Mouse (Mus musculus) CH12.LX (cell line): Measurements from ENCODE around the gene Lrrc75a. TPM values are rescaled to one million over a fixed set of nuclear protein-coding genes. Genes with fewer than 3 reads are reported as not detected.
A peak's percentile ranks its signal among the peaks of the same experiment; 100 is the strongest.

Experiments
- DNase-seq: peaks from one replicate; pipeline ENCODE4 v3.0.0-alpha.2; 2013; ENCODE audit errors: extremely low read depth
- H3K27ac ChIP-seq: 2 replicates; pipeline ENCODE4 v1.5.1; 2012; ENCODE audit warnings: low read depth, mild to moderate bottlenecking, control low read depth, moderate library complexity; ENCODE audit not compliant: insufficient read depth
- H3K27me3 ChIP-seq: replicated peaks from 2 replicates; pipeline ENCODE3; 2012; ENCODE audit warnings: inconsistent platforms
- H3K36me3 ChIP-seq, 2 experiments: replicated peaks in 1 of 2; 2 replicates each; pipeline versions ENCODE3 to v1.6.1; 2012; ENCODE audit warnings: inconsistent platforms in 1 of 2, low read length in 1 of 2, mild to moderate bottlenecking in 1 of 2, mixed read lengths in 1 of 2, moderate library complexity in 1 of 2; ENCODE audit not compliant: control insufficient read depth in 1 of 2, insufficient read depth in 1 of 2
- H3K4me1 ChIP-seq, 2 experiments: 2 replicates each; pipeline ENCODE4 v1.6.1; 2012; ENCODE audit warnings: inconsistent platforms in 1 of 2, moderate library complexity in 1 of 2; ENCODE audit not compliant: insufficient read depth in 2 of 2, control insufficient read depth in 1 of 2
- H3K4me2 ChIP-seq: 2 replicates; pipeline ENCODE4 v1.6.1; 2012; ENCODE audit warnings: low read depth, mild to moderate bottlenecking, control low read depth; ENCODE audit not compliant: poor library complexity, insufficient read depth, severe bottlenecking
- H3K4me3 ChIP-seq, 3 experiments: fragments of 150-350 bp in 1 of 3; sonication (generic) in 1 of 3; replicated peaks in 1 of 3; 2 replicates each; pipeline versions ENCODE3 to v1.5.1; 2011 to 2012; ENCODE audit warnings: low read depth in 2 of 3, low read length in 2 of 3, mild to moderate bottlenecking in 2 of 3, moderate library complexity in 2 of 3, control low read depth in 1 of 3, improper control_type of control experiment in 1 of 3, inconsistent platforms in 1 of 3, mixed read lengths in 1 of 3; ENCODE audit not compliant: poor library complexity in 1 of 3
- H3K79me2 ChIP-seq: replicated peaks from 2 replicates; pipeline ENCODE4 v1.6.1; 2012; ENCODE audit warnings: mild to moderate bottlenecking, moderate library complexity; ENCODE audit not compliant: control insufficient read depth, poor library complexity, insufficient read depth, severe bottlenecking; ENCODE audit errors: extremely low read depth
- H3K9ac ChIP-seq: 2 replicates; pipeline ENCODE4 v1.6.1; 2012; ENCODE audit warnings: low read depth, mild to moderate bottlenecking, control low read depth, moderate library complexity; ENCODE audit not compliant: insufficient read depth
- H3K9me3 ChIP-seq: replicated peaks from 2 replicates; pipeline ENCODE3; 2012; ENCODE audit warnings: low read length, inconsistent platforms, mixed read lengths
- BHLHE40 ChIP-seq: IDR thresholded peaks from 2 replicates; pipeline ENCODE4 v1.6.1; 2011; ENCODE audit warnings: mild to moderate bottlenecking, low read depth, low read length, improper control_type of control experiment
- CHD1 ChIP-seq: IDR thresholded peaks from 2 replicates; pipeline ENCODE4 v1.6.1; 2012; ENCODE audit warnings: low read depth, low read length, improper control_type of control experiment, inconsistent platforms
- CHD2 ChIP-seq: IDR thresholded peaks from 2 replicates; pipeline ENCODE4 v1.6.1; 2011; ENCODE audit warnings: low read length, improper control_type of control experiment
- CTCF ChIP-seq, 2 experiments: IDR thresholded peaks in 1 of 2; conservative IDR thresholded peaks in 1 of 2; 2 replicates each; pipeline ENCODE4 v1.5.1; 2011 to 2012; ENCODE audit warnings: low read depth in 2 of 2, low read length in 2 of 2, improper control_type of control experiment in 1 of 2, inconsistent platforms in 1 of 2, mild to moderate bottlenecking in 1 of 2, moderate library complexity in 1 of 2
- E2F4 ChIP-seq: IDR thresholded peaks from 2 replicates; pipeline ENCODE4 v1.6.1; 2011; ENCODE audit warnings: low read depth, low read length, improper control_type of control experiment; ENCODE audit not compliant: insufficient replicate concordance
- EP300 ChIP-seq: IDR thresholded peaks from 2 replicates; pipeline ENCODE4 v1.6.1; 2011; ENCODE audit warnings: low read length, improper control_type of control experiment
- ETS1 ChIP-seq: conservative IDR thresholded peaks from 2 replicates; pipeline ENCODE4 v1.6.1; 2012; ENCODE audit warnings: low read depth, mild to moderate bottlenecking, inconsistent platforms, low read length, improper control_type of control experiment, moderate library complexity
- GABPA ChIP-seq: IDR thresholded peaks from 2 replicates; pipeline ENCODE4 v1.6.1; 2012; ENCODE audit warnings: low read depth, low read length, improper control_type of control experiment, inconsistent platforms; ENCODE audit not compliant: insufficient replicate concordance
- HCFC1 ChIP-seq: IDR thresholded peaks from 2 replicates; pipeline ENCODE4 v1.6.1; 2012; ENCODE audit warnings: low read depth, mild to moderate bottlenecking, inconsistent platforms, low read length, improper control_type of control experiment
- IRF4 ChIP-seq: IDR thresholded peaks from 2 replicates; pipeline ENCODE4 v1.6.1; 2014; ENCODE audit warnings: low read depth, mild to moderate bottlenecking, inconsistent platforms, low read length, improper control_type of control experiment
- JUN ChIP-seq: IDR thresholded peaks from 2 replicates; pipeline ENCODE4 v1.6.1; 2011; ENCODE audit warnings: low read depth, mild to moderate bottlenecking, low read length, improper control_type of control experiment, moderate library complexity; ENCODE audit not compliant: insufficient read depth
- JUND ChIP-seq: conservative IDR thresholded peaks from 2 replicates; pipeline ENCODE4 v1.6.1; 2011; ENCODE audit warnings: low read depth, low read length, improper control_type of control experiment
- KAT2A ChIP-seq: IDR thresholded peaks from 2 replicates; pipeline ENCODE4 v1.6.1; 2012; ENCODE audit warnings: low read length, improper control_type of control experiment, inconsistent platforms; ENCODE audit not compliant: insufficient replicate concordance
- MAFK ChIP-seq: IDR thresholded peaks from 2 replicates; pipeline ENCODE4 v1.6.1; 2011; ENCODE audit warnings: low read length, improper control_type of control experiment; ENCODE audit not compliant: insufficient replicate concordance
- MAX ChIP-seq: IDR thresholded peaks from 2 replicates; pipeline ENCODE4 v1.6.1; 2011; ENCODE audit warnings: low read length, improper control_type of control experiment
- MAZ ChIP-seq: IDR thresholded peaks from 2 replicates; pipeline ENCODE4 v1.6.1; 2012; ENCODE audit warnings: low read depth, mild to moderate bottlenecking, inconsistent platforms, low read length, improper control_type of control experiment, moderate library complexity
- MXI1 ChIP-seq: IDR thresholded peaks from 2 replicates; pipeline ENCODE4 v1.6.1; 2011; ENCODE audit warnings: mild to moderate bottlenecking, low read depth, low read length, improper control_type of control experiment
- MYC ChIP-seq: IDR thresholded peaks from 2 replicates; pipeline ENCODE4 v1.6.1; 2011; ENCODE audit warnings: low read depth, mild to moderate bottlenecking, improper control_type of control experiment, low read length
- NELFE ChIP-seq: IDR thresholded peaks from 2 replicates; pipeline ENCODE4 v1.6.1; 2011; ENCODE audit warnings: low read depth, low read length, improper control_type of control experiment
- NRF1 ChIP-seq: IDR thresholded peaks from 2 replicates; pipeline ENCODE4 v1.6.1; 2014; ENCODE audit warnings: low read depth, mild to moderate bottlenecking, inconsistent platforms, low read length, improper control_type of control experiment, moderate library complexity
- PAX5 ChIP-seq: IDR thresholded peaks from 2 replicates; pipeline ENCODE4 v1.6.1; 2012; ENCODE audit warnings: low read length, inconsistent platforms, mixed read lengths
- POLR2A ChIP-seq: IDR thresholded peaks from 2 replicates; pipeline ENCODE4 v1.6.1; 2011; ENCODE audit warnings: low read depth, mild to moderate bottlenecking, improper control_type of control experiment, low read length
- POLR2AphosphoS2 ChIP-seq: IDR thresholded peaks from 2 replicates; pipeline ENCODE4 v1.6.1; 2011; ENCODE audit warnings: low read depth, low read length, improper control_type of control experiment
- RAD21 ChIP-seq: IDR thresholded peaks from 2 replicates; pipeline ENCODE4 v1.6.1; 2011; ENCODE audit warnings: low read depth, mild to moderate bottlenecking, low read length, improper control_type of control experiment, moderate library complexity
- SMC3 ChIP-seq: IDR thresholded peaks from 2 replicates; pipeline ENCODE4 v1.6.1; 2011; ENCODE audit warnings: low read depth, low read length, improper control_type of control experiment
- TBP ChIP-seq: conservative IDR thresholded peaks from 2 replicates; pipeline ENCODE4 v1.6.1; 2011; ENCODE audit warnings: low read depth, low read length, improper control_type of control experiment
- TCF12 ChIP-seq: IDR thresholded peaks from 2 replicates; pipeline ENCODE4 v1.6.1; 2014; ENCODE audit warnings: low read depth, mild to moderate bottlenecking, inconsistent platforms, low read length, improper control_type of control experiment
- UBTF ChIP-seq: IDR thresholded peaks from 2 replicates; pipeline ENCODE4 v1.6.1; 2012; ENCODE audit warnings: low read depth, mild to moderate bottlenecking, inconsistent platforms, low read length, improper control_type of control experiment, moderate library complexity
- USF1 ChIP-seq: IDR thresholded peaks from 2 replicates; pipeline ENCODE4 v1.6.1; 2014; ENCODE audit warnings: low read depth, mild to moderate bottlenecking, inconsistent platforms, low read length, improper control_type of control experiment
- USF2 ChIP-seq: conservative IDR thresholded peaks from 2 replicates; pipeline ENCODE4 v1.6.1; 2011; ENCODE audit warnings: low read depth, low read length, improper control_type of control experiment
- ZC3H11A ChIP-seq: IDR thresholded peaks from 2 replicates; pipeline ENCODE4 v1.6.1; 2012; ENCODE audit warnings: low read depth, mild to moderate bottlenecking, inconsistent platforms, low read length, improper control_type of control experiment
- ZKSCAN1 ChIP-seq: IDR thresholded peaks from 2 replicates; pipeline ENCODE4 v1.6.1; 2012; ENCODE audit warnings: low read depth, inconsistent platforms, low read length, improper control_type of control experiment, borderline replicate concordance
- ZMIZ1 ChIP-seq: IDR thresholded peaks from 2 replicates; pipeline ENCODE4 v1.6.1; 2012; ENCODE audit warnings: low read depth, mild to moderate bottlenecking, inconsistent platforms, low read length, improper control_type of control experiment
- ZNF384 ChIP-seq: IDR thresholded peaks from 2 replicates; pipeline ENCODE4 v1.6.1; 2012; ENCODE audit warnings: low read depth, low read length, improper control_type of control experiment, inconsistent platforms
- dilution Hi-C: fragments of 300-500 bp; cut with MboI; formaldehyde crosslinking; loops from 2 replicates; pipeline ENCODE4 v1.14.3; 2020; ENCODE audit warnings: low sequenced_read_pairs; ENCODE audit not compliant: extremely low pct_unique_long_range_greater_than_20kb, extremely low pct_ligation_motif_present
- in situ Hi-C: fragments of 300-500 bp; cut with MboI; formaldehyde crosslinking; loops from 3 replicates; pipeline ENCODE4 v1.14.3; 2019; ENCODE audit warnings: low sequenced_read_pairs, low pct_ligation_motif_present, low pct_unique_long_range_greater_than_20kb, mixed read lengths
- polyA plus RNA-seq: library from polyadenylated mRNA; unstranded; fragments of >175 nt; gene quantifications from 2 replicates; pipeline ENCODE4 v1.2.1, GENCODE M21; 2012; ENCODE audit warnings: low read depth; ENCODE audit not compliant: insufficient read length
- total RNA-seq, 2 experiments: library from RNA; depleted of rRNA; stranded (reverse); fragments of 300-350 nt in 1 of 2; fragments of >200 nt in 1 of 2; gene quantifications; 2 replicates each; pipeline ENCODE4 v1.2.3; 2012 to 2014

Lrrc75a gene
- total and polyA plus RNA-seq, 3 experiments, result 1.3 to 12.6 (median 1.8) TPM

DNA sequence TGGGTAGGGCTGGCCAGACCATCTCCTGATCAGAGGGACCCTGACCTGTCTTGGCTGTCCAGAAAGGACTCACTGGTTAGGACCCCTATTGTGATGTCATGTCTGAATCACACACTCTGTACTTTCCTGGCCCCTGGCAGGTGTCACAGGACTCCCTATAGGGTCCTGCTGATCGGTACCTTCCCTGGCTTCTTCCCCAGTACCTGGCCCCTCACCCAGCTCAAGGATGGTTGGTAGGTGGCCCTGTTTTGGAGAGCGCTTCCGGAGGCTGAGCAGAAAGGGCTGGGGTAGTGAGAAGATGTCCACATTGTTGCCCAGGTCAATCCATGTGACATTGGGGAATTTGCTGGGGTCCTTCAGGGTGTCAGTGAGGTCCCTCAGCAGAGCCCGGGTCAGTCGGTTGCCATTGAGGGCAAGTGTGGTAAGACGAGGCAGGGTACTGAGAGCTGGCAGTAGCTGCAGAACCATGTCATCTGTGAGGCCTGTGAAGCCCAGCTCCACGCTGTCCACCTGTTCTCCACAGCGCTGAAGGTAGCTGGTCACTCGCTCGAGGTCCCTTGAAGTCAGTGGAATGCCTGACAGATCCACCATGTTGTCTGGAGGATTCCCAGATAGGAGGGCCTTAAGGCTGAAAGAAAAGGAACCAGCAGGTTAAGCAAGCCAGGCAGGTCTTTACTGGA, 42.6 kb downstream of the Lrrc75a start (continued):
- TF ChIP-seq RAD21 (no peak), NELFE (peak; percentile 61), POLR2A (peak; percentile 75), POLR2AphosphoS2 (peak; percentile 51; the same call in 1 of the 2 replicates), ETS1 (no peak)

GRCm38 (mm10) chr11:62604886-62605618, 43.3 kb downstream of the Lrrc75a start:
- peaks cover 17 to 54% of the 10 kb centered on the region in 2 experiments for H3K4me1 ChIP-seq
- TF ChIP-seq ETS1 (no peak), UBTF (0 out of 2 replicates have a peak, but pooled peaks have one; percentile 65), MYC (no peak; the same call in 1 of the 2 replicates), NELFE (no peak; the same call in 1 of the 2 replicates), CHD2 (no peak), JUN (no peak), KAT2A (no peak), IRF4 (no peak), SMC3 (no peak), CHD1 (no peak; the same call in 1 of the 2 replicates), MAZ (no peak), NRF1 (no peak), JUND (no peak), TCF12 (no peak), RAD21 (no peak), MAX (no peak), GABPA (no peak), ZKSCAN1 (no peak), MAFK (no peak), ZNF384 (no peak), POLR2A (no peak; the same call in none of the 2 replicates), HCFC1 (no peak), EP300 (no peak), CTCF (conservative IDR thresholded peaks at IDR 0.05 in 1 of 2, IDR thresholded peaks at IDR 0.05 in 1 of 2; ENCODE audit: low read depth in 2 of 2, low read length in 2 of 2) (no peak), E2F4 (no peak), USF1 (no peak), PAX5 (no peak), POLR2AphosphoS2 (peak; percentile 92), ZC3H11A (no peak), TBP (0 out of 2 replicates have a peak, but pooled peaks have one; percentile 2), ZMIZ1 (no peak; the same call in 1 of the 2 replicates), MXI1 (peak; percentile 11; the same call in 1 of the 2 replicates), USF2 (no peak; the same call in 1 of the 2 replicates), BHLHE40 (no peak)

More at GRCm38 (mm10) chr11:62604886-62605618, 43.3 kb downstream of the Lrrc75a start:
- dilution Hi-C loops, result no loop called here
- H3K27me3 ChIP-seq, result no peaks in the 10 kb centered on the region
- peak overlapping the region; percentile 99 for H3K9ac ChIP-seq
- no peaks in the 10 kb centered on the region for H3K9me3 ChIP-seq
- H3K4me3 ChIP-seq, result peak overlapping the region; percentile 68 to 90 (median 69)
- in situ Hi-C loops, result no loop called here
- peak overlapping the region; percentile 95 for H3K4me2 ChIP-seq
- DNase-seq, result peak; percentile 46
- peak overlapping the region; percentile 34 for H3K27ac ChIP-seq
- H3K79me2 ChIP-seq, result peaks cover 28% of the 10 kb centered on the region
- peaks cover 53 to 79% of the 10 kb centered on the region in 2 experiments for H3K36me3 ChIP-seq
